Mouse (Mus musculus): ENCODE results near the gene Cwc25. TPM values are rescaled to one million over a fixed set of nuclear protein-coding genes. Genes with fewer than 3 reads are reported as not detected.
A peak's percentile ranks its signal among the peaks of the same experiment; 100 is the strongest.

Cwc25 gene
- polyA plus RNA-seq, 2 experiments, result 3.5 to 5.7 TPM

DNA sequence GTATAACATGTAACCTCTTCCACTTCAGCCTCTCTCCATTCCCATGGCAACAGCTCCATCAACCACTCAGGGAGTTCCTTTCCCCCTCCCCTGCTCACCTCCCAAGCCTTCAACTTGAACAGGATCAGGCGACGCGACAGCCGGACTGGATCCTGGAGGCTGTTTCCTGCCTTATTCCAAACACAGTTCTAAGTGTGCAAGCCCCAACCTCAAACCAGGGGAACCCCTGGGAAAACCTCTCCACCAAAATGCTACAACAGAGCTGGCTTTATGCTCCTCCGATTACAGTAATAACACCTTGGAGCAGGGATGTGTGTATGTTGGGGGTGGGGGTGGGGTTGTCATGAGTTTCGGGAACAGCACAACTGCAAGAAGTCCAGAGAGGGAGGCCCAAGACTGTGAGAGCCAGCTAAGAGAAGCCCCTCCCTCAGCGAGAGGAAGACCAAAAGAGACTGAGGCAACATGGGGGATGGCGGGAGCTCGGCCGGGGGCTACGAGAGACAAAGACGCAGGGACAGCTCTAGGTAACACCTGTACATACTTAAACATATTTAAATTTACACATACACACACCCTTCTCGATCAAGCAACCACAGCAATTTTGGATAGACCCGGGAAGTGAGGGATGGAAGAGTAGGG is 68.3 kb downstream of the Cwc25 start:
- Histone ChIP-seq H3K36me3 (replicated peaks; ENCODE audit: control insufficient read depth, insufficient read depth, low read depth) (no peaks in the 10 kb centered on the region), H3K9me3 (ENCODE audit: control insufficient read depth, low read length) (no peaks in the 10 kb centered on the region), H3K9ac (replicated peaks) (no peak overlapping the region), H3K4me2 (ENCODE audit: low read depth) (peak overlapping the region; percentile 76), H3K27ac (no peak overlapping the region), H3K27me3 (ENCODE audit: control insufficient read depth, insufficient read depth, low read length) (peaks cover 44% of the 10 kb centered on the region), H3K4me1 (replicated peaks; ENCODE audit: control insufficient read depth in 2 of 2, insufficient read depth in 2 of 2, low read length in 1 of 2) (peaks cover 0 to 10% of the 10 kb centered on the region in 2 experiments; a peak in 2 of 4 replicates), H3K4me3 (ENCODE audit: insufficient read depth in 1 of 2, low read depth in 2 of 2, low read length in 2 of 2) (peak overlapping the region; percentile 49 to 57)
- WGBS (ENCODE audit: insufficient replicate concordance), result 27% methylated on average over 14 of the region's 14 CpGs
- TF ChIP-seq CTCF (IDR thresholded peaks at IDR 0.05; ENCODE audit: low read depth) (no peak), EP300 (IDR thresholded peaks at IDR 0.05; ENCODE audit: low read depth) (no peak)
- ATAC-seq (ENCODE audit: insufficient read depth) (no peak), DNase-seq (ENCODE audit: low read depth in 3 of 3, low spot score in 3 of 3) (no peak)

- TF ChIP-seq CTCF (IDR thresholded peaks at IDR 0.05; ENCODE audit: low read depth) (no peak), EP300 (IDR thresholded peaks at IDR 0.05; ENCODE audit: low read depth) (no peak)
- no peak overlapping the region for H3K27ac ChIP-seq
- peaks cover 0 to 10% of the 10 kb centered on the region in 2 experiments; a peak in 2 of 4 replicates for H3K4me1 ChIP-seq (replicated peaks; ENCODE audit: control insufficient read depth in 2 of 2, insufficient read depth in 2 of 2, low read length in 1 of 2)
- no peak overlapping the region for H3K4me2 ChIP-seq (ENCODE audit: low read depth)
- H3K9me3 ChIP-seq (ENCODE audit: control insufficient read depth, low read length), result no peaks in the 10 kb centered on the region
- no peak for DNase-seq (ENCODE audit: low read depth in 3 of 3, low spot score in 3 of 3)
- H3K4me3 ChIP-seq (ENCODE audit: insufficient read depth in 1 of 2, low read depth in 2 of 2, low read length in 2 of 2), result no peak overlapping the region
- no peaks in the 10 kb centered on the region for H3K36me3 ChIP-seq (replicated peaks; ENCODE audit: control insufficient read depth, insufficient read depth, low read depth)
- H3K9ac ChIP-seq (replicated peaks), result no peak overlapping the region
- 56% methylated on average over 11 of the region's 11 CpGs for WGBS (ENCODE audit: insufficient replicate concordance)
- no peak for ATAC-seq (ENCODE audit: insufficient read depth)
- H3K27me3 ChIP-seq (ENCODE audit: control insufficient read depth, insufficient read depth, low read length), result peaks cover 44% of the 10 kb centered on the region
These were observed 69.0 kb downstream of the Cwc25 start for GRCm38 (mm10) chr11:97697199-97697890.

DNA sequence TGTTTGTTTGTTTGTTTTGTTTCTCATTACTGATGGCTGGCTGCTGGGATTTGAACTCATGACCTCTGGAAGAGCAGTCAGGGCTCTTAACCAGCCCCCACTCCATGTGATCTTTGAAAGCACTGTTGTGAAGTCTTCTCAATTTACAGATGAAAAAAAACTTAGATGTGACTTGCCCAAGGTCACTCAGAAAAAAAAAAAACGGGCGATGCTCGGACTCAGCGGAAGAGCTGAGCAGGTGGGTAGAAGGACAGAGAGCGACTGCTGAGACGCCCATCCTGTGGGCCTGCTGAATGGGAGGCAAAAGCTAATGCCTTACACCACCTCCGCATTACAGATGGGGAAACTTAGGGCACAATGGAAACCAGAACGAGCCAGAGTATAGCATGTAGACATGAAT is 69.7 kb downstream of the Cwc25 start:
- Histone ChIP-seq H3K27me3 (ENCODE audit: control insufficient read depth, insufficient read depth, low read length) (peaks cover 40% of the 10 kb centered on the region), H3K27ac (no peak overlapping the region), H3K4me1 (replicated peaks; ENCODE audit: control insufficient read depth in 2 of 2, insufficient read depth in 2 of 2, low read length in 1 of 2) (peaks cover 0 to 6% of the 10 kb centered on the region in 2 experiments; a peak in 2 of 4 replicates), H3K9me3 (ENCODE audit: control insufficient read depth, low read length) (no peaks in the 10 kb centered on the region), H3K9ac (replicated peaks) (no peak overlapping the region), H3K4me3 (ENCODE audit: insufficient read depth in 1 of 2, low read depth in 2 of 2, low read length in 2 of 2) (no peak overlapping the region), H3K36me3 (replicated peaks; ENCODE audit: control insufficient read depth, insufficient read depth, low read depth) (no peaks in the 10 kb centered on the region), H3K4me2 (ENCODE audit: low read depth) (no peak overlapping the region)
- DNase-seq (ENCODE audit: low read depth in 3 of 3, low spot score in 3 of 3) (no peak), ATAC-seq (ENCODE audit: insufficient read depth) (no peak)
- WGBS (ENCODE audit: insufficient replicate concordance), result 71% methylated on average over 8 of the region's 8 CpGs
- TF ChIP-seq CTCF (IDR thresholded peaks at IDR 0.05; ENCODE audit: low read depth), result no peak
- no peak for TF ChIP-seq EP300 (IDR thresholded peaks at IDR 0.05; ENCODE audit: low read depth)

- Histone ChIP-seq H3K4me1 (replicated peaks; ENCODE audit: control insufficient read depth in 2 of 2, insufficient read depth in 2 of 2, low read length in 1 of 2) (peaks cover 0 to 4% of the 10 kb centered on the region in 2 experiments; a peak in 2 of 4 replicates), H3K4me2 (ENCODE audit: low read depth) (no peak overlapping the region), H3K27me3 (ENCODE audit: control insufficient read depth, insufficient read depth, low read length) (peaks cover 31% of the 10 kb centered on the region), H3K36me3 (replicated peaks; ENCODE audit: control insufficient read depth, insufficient read depth, low read depth) (no peaks in the 10 kb centered on the region), H3K27ac (no peak overlapping the region), H3K9me3 (ENCODE audit: control insufficient read depth, low read length) (no peaks in the 10 kb centered on the region), H3K4me3 (ENCODE audit: insufficient read depth in 1 of 2, low read depth in 2 of 2, low read length in 2 of 2) (no peak overlapping the region), H3K9ac (replicated peaks) (no peak overlapping the region)
- ATAC-seq (ENCODE audit: insufficient read depth) (no peak), DNase-seq (ENCODE audit: low read depth in 3 of 3, low spot score in 3 of 3) (no peak)
- TF ChIP-seq EP300 (IDR thresholded peaks at IDR 0.05; ENCODE audit: low read depth) (no peak), CTCF (IDR thresholded peaks at IDR 0.05; ENCODE audit: low read depth) (no peak)
- WGBS (ENCODE audit: insufficient replicate concordance), result 61% methylated on average over 9 of the region's 9 CpGs
These were observed 70.5 kb downstream of the Cwc25 start for GRCm38 (mm10) chr11:97695712-97696401.

Small RNA genes lying within 50 kb of the gene (microRNA-seq; reads per million reads assigned to microRNA genes)
- not detected for gene Mir8102

Other genes starting within 250 kb of the Cwc25 start
- 0.04 and 0.06 TPM in 2 replicates for gene Srcin1, start 190.4 kb downstream of the Cwc25 start, polyA plus RNA-seq (2012; rRNA removed)
- gene Srcin1, start 190.4 kb downstream of the Cwc25 start, polyA plus RNA-seq (2014; fragmentation: Nextera tagmentation; extraction: Ambion mirVana), result not detected in 2 replicates
- gene Epop, start 136.9 kb downstream of the Cwc25 start, polyA plus RNA-seq (2012; rRNA removed), result 0.66 and 0.98 TPM in 2 replicates
- gene Epop, start 136.9 kb downstream of the Cwc25 start, polyA plus RNA-seq (2014; fragmentation: Nextera tagmentation; extraction: Ambion mirVana), result 0.34 and 0.38 TPM in 2 replicates
- gene Mllt6, start 103.1 kb downstream of the Cwc25 start, polyA plus RNA-seq (2012; rRNA removed), result 1.0 TPM in 2 replicates
- 0.22 and 0.25 TPM in 2 replicates for gene Mllt6, start 103.1 kb downstream of the Cwc25 start, polyA plus RNA-seq (2014; fragmentation: Nextera tagmentation; extraction: Ambion mirVana)
- gene Cisd3, start 80.7 kb downstream of the Cwc25 start, polyA plus RNA-seq (2012; rRNA removed), result 3.0 and 4.9 TPM in 2 replicates
- gene Cisd3, start 80.7 kb downstream of the Cwc25 start, polyA plus RNA-seq (2014; fragmentation: Nextera tagmentation; extraction: Ambion mirVana), result 10.0 and 11.4 TPM in 2 replicates
- 4.4 and 4.9 TPM in 2 replicates for gene Pcgf2, start 66.1 kb downstream of the Cwc25 start, polyA plus RNA-seq (2012; rRNA removed)
- gene Pcgf2, start 66.1 kb downstream of the Cwc25 start, polyA plus RNA-seq (2014; fragmentation: Nextera tagmentation; extraction: Ambion mirVana), result 1.5 and 1.8 TPM in 2 replicates
- gene Psmb3, start 63.2 kb downstream of the Cwc25 start, polyA plus RNA-seq (2012; rRNA removed), result 197 and 261 TPM in 2 replicates
- gene Psmb3, start 63.2 kb downstream of the Cwc25 start, polyA plus RNA-seq (2014; fragmentation: Nextera tagmentation; extraction: Ambion mirVana), result 318 and 330 TPM in 2 replicates
- 4.4 and 5.0 TPM in 2 replicates for gene Pip4k2b, start 21.9 kb downstream of the Cwc25 start, polyA plus RNA-seq (2012; rRNA removed)
- gene Pip4k2b, start 21.9 kb downstream of the Cwc25 start, polyA plus RNA-seq (2014; fragmentation: Nextera tagmentation; extraction: Ambion mirVana), result 0.56 and 0.61 TPM in 2 replicates
- 0.08 TPM in 1 of 2 replicates, not detected in the other for gene 1700001P01Rik, start 9.4 kb upstream of the Cwc25 start, polyA plus RNA-seq (2012; rRNA removed)
- gene 1700001P01Rik, start 9.4 kb upstream of the Cwc25 start, polyA plus RNA-seq (2014; fragmentation: Nextera tagmentation; extraction: Ambion mirVana), result not detected in 2 replicates
- gene Rpl23, start 15.9 kb upstream of the Cwc25 start, polyA plus RNA-seq (2012; rRNA removed), result 229 and 484 TPM in 2 replicates
- 485 and 502 TPM in 2 replicates for gene Rpl23, start 15.9 kb upstream of the Cwc25 start, polyA plus RNA-seq (2014; fragmentation: Nextera tagmentation; extraction: Ambion mirVana)
- 19.1 and 19.5 TPM in 2 replicates for gene Lasp1, start 32.4 kb upstream of the Cwc25 start, polyA plus RNA-seq (2012; rRNA removed)
- 15.5 and 20.3 TPM in 2 replicates for gene Lasp1, start 32.4 kb upstream of the Cwc25 start, polyA plus RNA-seq (2014; fragmentation: Nextera tagmentation; extraction: Ambion mirVana)
- gene B230217C12Rik, start 74.2 kb upstream of the Cwc25 start, polyA plus RNA-seq (2012; rRNA removed), result 0.60 and 0.81 TPM in 2 replicates
- gene B230217C12Rik, start 74.2 kb upstream of the Cwc25 start, polyA plus RNA-seq (2014; fragmentation: Nextera tagmentation; extraction: Ambion mirVana), result 0.19 and 0.63 TPM in 2 replicates
- gene Fbxo47, start 117.6 kb upstream of the Cwc25 start, polyA plus RNA-seq (2012; rRNA removed), result 0.17 and 0.30 TPM in 2 replicates
- gene Fbxo47, start 117.6 kb upstream of the Cwc25 start, polyA plus RNA-seq (2014; fragmentation: Nextera tagmentation; extraction: Ambion mirVana), result 0.28 and 0.51 TPM in 2 replicates
- gene Plxdc1, start 219.9 kb upstream of the Cwc25 start, polyA plus RNA-seq (2012; rRNA removed), result 0.38 and 0.45 TPM in 2 replicates
- 0.20 and 0.58 TPM in 2 replicates for gene Plxdc1, start 219.9 kb upstream of the Cwc25 start, polyA plus RNA-seq (2014; fragmentation: Nextera tagmentation; extraction: Ambion mirVana)
- gene Arl5c, start 229.6 kb upstream of the Cwc25 start, polyA plus RNA-seq (2012; rRNA removed), result 1.8 and 2.2 TPM in 2 replicates
- 6.0 and 6.4 TPM in 2 replicates for gene Arl5c, start 229.6 kb upstream of the Cwc25 start, polyA plus RNA-seq (2014; fragmentation: Nextera tagmentation; extraction: Ambion mirVana)

All from liver, embryonic 14.5 days (tissue).